Mouse (Mus musculus) cerebellum, postnatal 25 days (tissue): ENCODE data around the gene Ttpal.
"Not testable (repeated sequence)": the region's sequence is repeated elsewhere in the genome, so short reads cannot be mapped to it uniquely, and the experiment has no call there.

Experiments used
- DNase-seq, 2 experiments: peaks; one replicate each; pipeline ENCODE4 v3.0.0; 2021; ENCODE audit warnings: mixed read lengths in 2 of 2

Gene Ttpal

DNA sequence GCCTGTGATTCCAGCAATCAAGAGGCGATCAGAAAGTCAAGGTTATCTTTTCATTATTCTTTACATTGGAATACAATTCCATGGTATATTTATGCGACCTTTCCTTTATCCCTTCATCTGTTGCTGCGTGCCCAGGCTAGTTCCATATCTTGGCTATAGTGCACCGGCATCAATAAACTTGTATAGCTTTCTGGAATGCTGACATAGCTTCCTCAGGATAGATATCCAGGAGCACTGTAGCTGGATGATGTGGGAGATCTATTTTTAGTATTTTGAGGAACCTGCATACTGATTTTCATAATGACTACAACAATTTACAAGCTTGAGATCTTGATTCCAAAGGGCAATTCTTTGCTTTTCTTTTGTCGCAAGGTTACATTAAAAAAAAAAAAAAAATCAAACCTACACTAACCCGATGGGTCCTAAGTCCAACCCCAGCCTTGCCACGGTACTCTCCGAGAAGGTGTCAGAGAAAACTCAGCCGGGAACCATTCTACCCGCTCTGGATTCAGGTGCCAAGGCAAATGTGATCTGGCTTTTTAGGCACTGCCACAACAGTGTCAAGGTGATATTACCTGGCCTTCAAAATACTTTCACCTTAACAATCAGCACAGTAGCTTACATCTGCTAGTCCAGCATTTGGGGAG is 8.4 kb upstream of the Ttpal start:
- no peak for DNase-seq

DNA sequence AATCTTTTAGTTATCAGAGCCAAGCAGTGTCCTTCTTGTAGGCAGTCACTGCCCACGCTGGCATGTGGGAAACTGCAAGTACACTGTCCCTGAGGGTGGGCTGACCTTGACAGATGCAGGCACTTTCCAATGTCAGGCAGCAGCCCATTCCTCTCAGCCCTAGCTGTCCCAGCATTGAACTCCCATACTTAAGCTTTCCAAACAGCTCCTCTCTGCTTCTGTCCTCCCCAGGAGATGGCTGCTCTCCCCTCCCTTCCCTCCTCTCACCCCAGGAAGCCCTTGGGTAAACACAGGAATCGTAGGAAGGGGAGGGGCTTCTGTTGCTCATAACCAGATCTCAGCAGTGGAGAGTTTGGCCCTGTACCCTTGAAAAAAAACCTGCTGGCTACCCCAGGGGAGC is 7.0 kb upstream of the Ttpal start:
- DNase-seq = no peak

DNA sequence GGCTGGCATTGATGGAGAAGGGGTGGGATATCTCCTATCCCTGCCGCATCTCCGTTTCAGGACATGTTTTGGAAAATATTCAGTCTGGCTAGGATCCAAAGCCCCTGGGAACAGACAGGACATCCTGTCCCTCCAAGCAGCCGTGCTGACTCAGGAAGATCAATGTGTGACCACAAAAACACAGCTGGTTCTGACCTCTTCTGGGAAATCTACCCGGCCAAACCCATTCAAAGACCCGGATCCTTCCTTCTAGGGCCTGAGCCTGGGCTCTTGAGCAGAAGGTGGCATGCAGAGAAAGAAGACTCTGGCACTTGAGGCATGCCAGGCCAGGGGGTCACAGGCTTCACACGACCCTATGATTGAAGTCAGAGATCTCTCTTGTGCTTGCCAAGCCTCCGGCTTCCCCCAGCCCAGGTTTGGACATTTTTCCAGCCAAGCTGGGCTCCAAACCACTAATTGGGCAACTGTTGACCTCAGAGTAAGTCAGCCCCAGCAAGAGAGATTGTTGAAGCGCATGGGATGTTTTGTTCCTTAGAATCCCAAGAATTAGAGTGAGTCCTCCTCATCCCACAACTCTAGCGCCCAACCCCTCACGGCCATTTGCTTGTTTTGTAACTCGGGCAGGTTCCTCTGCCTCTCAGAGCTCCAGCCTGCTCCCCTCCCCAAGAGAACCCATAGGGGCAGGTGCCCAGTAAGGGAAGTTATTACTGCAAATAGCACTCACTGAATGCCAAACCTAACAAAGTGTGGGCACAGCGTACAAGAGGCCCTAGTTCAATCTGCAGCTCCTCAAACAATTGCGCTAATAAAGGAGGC is 5.8 kb upstream of the Ttpal start:
- no peak for DNase-seq

DNA sequence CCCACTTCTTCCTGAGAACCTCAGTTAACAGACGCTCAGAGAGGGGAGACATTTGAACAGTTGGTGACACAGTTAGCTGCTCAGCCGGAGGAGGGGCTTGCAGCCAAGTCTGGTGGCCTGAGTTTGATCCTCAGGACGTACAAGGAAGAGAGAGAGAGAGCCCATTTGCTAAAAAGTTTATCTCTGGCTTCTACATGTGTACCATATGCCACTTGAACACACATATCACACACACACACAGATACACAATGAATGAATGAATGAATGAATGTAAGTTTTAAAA is 5.3 kb upstream of the Ttpal start:
- DNase-seq = peak in 1 of 2 experiments; percentile 37

DNA sequence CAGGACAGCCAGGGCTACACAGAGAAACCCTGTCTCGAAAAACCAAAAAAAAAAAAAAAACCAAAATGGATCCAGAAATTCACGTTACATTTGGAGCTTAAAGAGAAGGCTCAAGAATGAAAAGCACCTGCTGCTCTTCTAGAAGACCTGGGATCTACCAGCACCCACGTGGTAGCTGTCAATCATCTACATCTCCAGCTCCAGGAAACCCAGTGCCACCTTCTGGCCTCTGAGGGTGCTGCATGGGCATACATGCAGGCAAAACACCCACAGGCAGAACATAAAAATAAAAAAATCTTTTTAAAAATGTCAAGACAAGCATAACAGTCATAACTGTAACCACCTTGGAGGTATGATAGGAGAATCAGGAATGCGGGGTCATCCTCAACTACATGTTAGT is 4.5 kb upstream of the Ttpal start:
- peak in 1 of 2 experiments; percentile 53 for DNase-seq

DNA sequence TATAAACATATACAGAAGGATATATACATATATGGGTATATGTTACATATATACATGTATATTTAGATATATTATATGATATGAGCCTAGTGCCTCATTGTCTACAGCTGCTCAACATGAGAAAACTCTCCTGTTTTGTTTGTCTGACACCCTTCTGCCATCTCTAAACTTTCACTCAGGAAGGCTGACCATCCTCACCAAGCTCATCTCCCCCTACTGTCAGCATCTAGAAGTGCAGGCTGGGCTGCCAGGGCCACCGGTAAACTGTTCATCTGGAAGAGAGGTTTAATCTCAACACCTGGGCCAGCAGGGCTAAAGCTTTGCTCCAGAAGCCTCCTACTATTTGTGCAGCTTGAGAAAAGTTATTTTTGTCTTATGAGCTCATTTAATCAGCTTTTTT is 2.9 kb upstream of the Ttpal start:
- DNase-seq = peak; percentile 77 to 86

DNA sequence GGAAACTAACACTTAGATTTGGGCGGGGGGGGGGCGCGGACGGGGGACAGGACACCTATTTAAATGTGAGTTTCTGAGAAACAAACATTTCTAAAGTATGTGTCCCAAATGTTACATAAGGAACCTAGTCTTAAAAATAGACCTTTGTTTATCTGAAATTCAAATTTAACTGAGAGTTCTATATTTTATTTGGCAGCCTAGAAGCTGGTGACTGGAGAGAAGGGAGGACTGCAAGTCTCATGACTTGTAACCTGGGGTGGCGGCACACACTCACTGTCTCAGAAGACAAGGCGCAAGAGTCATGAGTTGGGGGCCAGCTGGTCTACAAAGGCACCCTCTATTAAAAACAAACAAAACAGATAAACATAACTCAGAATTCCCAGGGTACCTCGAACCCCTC is 1.0 kb upstream of the Ttpal start:
- DNase-seq = no peak

DNA sequence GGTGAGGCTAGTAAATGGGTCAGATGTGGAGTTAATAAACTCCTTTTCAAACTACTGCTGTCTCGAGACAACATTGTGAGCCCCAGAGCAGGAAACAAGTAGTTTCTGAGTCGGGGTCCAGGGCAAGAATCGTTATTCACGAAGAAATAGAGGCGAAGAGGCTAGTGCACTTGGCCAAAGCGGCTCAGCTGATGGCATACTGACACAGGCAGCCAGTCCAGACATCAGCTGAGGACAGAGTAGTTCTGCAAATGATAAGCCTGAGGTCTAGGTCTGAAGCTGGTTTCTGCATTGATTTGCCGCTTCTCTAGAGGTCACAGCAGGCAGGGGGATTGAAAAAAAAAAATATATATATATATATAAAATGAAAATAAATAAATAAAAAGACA is 408 bp upstream of the Ttpal start:
- DNase-seq = peak in 1 of 2 experiments; percentile 40

DNA sequence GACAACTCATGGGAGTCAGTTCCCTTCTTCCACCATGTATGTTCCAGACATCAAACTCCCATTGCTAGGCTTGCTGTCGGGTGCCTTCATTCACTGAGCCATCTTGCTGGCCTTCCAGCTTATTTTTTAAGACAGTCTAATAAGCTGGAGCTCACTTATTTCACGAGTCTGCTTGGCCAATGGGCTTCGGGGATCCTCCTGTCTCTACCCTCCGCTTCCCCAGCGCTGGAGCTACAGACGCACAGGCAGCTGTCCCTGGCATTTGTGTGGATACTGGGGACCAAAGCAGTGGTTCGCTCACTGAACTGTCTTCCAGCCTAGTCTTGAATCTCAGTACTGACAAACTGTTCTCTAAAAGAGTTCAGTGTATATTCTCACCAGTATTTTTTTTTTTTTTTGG is 4.0 kb downstream of the Ttpal start:
- DNase-seq = no peak

DNA sequence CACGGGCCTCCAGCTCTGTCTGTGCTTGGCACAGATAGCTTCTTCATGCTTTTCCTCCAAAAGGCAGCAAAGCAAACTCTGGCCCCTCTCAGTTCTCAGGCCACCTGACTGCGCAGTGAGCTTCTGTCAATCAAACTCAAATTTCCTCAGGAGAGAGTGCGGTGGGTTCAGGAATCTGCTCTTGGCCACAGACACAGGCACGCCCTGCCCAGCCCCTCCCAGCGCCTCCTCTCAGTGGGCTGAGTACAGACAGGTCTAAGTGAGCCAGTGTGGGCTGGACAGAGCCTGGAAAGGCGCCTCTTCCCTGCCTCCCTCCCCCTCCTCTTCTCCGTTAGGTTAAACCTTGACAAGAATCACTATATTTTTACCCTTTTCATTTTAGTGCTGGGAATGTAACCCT is 5.9 kb downstream of the Ttpal start:
- DNase-seq = no peak

DNA sequence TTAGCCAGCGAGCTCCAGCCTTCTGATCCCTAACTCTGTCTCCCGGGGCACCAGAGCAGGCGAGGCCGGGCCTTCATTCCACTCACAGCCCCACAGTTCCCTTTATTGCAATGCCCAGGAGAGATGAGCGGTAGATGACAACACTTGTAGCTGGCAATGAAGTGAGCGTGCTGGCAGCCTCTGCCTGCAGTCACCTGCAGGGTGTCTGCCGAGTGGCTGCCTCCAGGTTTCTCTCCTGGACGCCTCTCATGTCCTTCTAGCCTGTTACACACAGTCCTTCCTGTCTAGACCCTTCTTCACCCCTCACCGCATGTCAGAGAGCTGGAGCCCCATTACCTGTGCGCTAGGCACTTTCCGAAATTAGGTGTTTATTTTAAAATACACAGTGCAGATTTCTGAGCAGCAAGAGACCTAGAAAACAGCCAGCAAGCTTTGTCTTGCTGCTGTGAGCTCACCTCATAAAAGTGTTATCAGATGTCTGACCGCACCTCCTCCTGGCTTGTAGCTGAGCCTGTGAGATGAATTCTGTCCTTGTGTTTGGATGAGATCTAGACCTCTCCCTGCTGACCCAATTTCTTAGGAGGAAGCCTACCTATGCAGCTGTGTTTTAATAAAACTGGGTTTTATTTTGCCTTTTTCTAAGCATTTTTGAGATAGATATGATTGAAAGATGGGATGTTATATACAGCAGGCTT is 7.3 kb downstream of the Ttpal start:
- peak; percentile 55 to 67 for DNase-seq

DNA sequence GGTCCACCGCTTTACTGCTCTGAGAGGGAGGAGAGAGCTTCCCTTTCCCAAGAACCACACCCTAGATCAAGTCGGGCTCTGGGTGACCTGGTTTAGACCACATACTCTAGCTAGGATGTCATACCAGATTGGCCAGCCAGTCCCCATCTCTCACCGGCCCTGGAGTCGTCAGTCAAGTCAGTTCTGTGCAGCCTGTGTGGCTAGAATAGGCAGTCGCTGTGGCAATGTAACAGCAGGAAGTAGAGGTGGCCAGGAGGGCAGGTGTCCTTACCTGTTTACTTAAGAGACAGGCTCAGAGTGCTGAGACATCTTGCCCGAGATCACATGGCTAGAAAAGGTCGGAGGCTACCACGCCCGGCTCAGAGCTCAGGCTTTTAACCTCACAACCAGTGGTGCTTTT is 9.1 kb downstream of the Ttpal start:
- DNase-seq = no peak

DNA sequence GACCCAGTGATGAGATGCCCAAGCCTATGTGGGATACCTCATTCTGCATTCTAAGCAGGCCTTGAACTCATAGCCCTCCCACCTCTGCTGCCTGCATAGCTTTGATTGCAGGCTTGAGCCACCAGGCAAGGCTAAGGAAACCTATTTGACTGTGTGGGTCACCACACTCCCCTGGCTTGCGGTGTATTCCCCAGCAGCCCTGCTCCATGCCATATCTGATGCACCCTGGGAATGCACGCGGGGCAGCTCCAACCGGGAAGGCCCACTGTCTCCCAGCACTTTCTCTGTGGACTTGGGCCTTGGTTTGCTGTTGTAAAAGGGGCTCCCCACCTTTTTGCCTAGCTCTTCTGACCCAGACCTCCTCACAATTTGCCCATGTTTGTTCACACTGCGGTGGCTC is 11.1 kb downstream of the Ttpal start:
- DNase-seq = no peak

DNA sequence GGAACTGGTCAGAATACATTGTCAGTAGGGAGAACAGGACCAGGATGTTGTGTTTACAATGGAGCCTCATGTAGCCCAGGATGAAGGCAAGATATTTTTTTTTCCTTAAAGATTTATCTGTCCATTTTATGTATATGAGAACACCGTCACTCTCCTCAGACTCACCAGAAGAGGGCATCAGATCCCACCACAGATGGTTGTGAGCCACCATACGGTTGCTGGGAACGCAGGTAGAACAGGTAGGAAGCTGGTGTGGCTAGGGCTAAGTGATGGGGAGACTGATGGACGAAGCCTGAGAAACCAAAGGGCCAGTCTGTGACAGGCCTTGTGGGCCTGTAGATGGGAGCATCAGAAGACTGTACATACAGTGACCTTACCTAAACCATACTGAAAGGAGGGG is 11.9 kb downstream of the Ttpal start:
- no peak for DNase-seq

DNA sequence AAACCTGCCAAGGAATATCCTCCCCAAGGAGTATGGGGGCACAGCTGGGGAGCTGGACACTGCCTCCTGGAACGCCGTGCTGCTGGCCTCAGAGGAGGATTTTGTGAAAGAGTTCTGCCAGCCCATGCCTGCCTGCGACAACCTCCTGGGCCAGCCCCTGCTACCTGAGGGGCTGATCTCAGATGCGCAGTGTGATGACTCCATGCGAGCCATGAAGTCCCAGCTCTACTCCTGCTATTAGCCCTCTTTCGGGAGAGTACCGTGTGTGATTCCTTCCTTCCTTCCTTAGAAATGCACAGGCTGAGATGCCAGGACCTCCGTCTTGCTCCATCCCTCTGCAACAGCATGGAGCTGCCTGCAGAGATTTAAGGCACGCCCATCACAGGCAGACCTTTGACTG is 13.3 kb downstream of the Ttpal start:
- no peak for DNase-seq

DNA sequence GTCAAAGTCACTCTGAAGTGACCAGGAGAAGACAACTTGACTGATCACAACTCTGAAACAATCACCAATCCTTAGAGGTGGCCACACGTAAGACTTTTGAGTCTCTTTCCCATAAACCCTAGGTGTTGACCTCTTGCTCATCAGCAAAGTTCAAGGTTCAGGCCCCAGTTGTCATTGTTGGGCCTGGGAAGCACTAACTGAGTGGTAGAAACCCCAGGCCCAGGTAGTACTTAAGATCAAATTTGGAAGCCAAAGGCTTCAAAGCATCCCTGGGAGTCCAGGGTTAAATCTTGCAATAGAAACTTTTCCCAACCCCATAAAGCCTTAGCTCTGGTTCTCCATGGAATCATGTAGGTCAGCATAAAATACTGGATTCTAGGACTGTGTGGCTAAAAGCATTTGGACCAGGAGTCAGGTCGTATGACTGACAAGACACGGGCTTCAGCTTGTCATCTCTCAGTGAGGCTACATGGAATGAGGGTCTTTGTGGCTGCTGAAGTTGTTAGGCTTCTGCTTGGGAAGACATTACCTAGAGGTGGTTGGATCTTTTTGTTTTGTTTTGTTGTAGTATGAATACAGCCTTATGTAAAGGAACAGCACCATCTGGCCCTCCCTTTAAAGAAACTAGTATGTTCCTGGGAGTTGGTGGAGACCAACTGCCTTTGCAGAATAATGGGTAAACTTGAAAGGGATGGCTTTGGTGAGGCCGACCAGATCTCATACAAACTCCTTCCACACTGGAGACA is 14.0 kb downstream of the Ttpal start:
- DNase-seq = no peak

DNA sequence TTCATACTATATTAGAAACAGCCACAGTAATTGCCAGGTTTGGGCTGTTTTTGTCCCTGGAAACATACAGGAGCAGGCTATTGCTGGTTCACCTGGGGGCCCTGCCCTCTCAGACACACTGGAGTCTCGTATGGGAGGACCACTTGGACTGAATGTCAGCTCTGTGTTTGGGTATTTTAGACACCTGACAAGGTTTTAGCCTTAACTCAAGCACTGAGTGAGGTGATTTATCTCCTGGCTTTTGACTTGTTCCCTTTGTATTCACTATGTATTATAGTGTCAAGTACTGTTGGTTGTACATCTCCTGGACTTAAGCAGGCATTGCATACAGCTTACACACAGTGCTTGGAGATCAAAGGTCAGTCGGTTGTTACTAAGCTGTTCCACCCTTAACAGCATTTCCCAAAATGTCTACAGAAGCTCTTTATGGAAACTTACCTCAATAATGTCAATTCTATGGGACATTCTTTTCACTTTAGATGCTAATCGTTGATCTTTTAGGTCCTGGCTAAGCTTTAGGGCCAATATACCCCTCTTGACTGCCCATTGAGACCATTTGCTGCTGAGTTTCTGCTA is 14.6 kb downstream of the Ttpal start:
- DNase-seq = no peak

DNA sequence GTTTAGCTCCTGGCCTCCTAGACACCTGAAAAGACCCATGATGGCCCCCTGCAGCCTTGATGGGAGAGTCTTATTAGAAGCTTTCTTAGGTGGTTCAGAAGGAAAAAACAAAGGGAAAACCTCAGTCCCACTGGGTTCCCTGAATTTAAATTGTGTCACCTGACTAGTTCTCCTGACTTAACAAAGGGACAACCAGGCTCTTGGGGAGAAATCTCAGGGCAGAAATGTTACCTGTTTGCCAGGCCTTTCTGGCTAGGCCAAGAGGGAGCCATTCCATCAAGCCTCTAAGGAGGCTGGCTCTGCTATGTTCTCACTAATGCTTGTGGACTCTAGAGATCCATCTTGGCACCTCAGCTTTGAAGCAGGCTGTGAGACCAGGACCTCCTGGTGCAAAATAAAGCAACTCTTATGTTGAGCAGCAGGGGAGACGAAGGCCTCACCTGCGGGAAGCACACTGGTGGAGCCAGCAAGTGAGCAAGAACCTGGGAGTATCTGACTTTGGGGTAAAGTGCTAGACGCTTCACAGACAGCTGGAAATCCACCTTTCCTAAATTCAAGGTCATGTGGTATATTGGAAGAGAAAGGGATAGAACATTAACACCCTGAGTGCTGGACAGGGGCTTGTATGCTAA is 15.2 kb downstream of the Ttpal start:
- no peak for DNase-seq

DNA sequence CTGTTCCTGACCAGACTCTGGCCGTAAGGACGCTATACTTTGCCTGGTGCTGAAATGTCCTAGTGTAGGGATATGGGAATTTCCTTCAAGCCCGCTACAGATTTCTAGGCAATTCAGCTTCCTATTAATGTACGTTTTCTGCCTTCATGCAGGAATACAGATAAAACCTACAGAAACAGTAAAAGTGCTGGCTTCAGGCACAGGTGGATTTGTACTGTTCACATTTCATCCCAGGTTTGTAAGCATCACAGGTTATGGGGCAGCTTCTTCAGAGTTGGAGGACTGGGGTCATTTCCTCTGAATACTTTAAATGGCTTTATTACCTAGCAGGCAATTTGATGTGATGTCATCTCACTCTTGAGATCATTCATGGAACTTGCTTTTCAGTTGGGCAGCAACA is 15.8 kb downstream of the Ttpal start:
- DNase-seq = no peak

DNA sequence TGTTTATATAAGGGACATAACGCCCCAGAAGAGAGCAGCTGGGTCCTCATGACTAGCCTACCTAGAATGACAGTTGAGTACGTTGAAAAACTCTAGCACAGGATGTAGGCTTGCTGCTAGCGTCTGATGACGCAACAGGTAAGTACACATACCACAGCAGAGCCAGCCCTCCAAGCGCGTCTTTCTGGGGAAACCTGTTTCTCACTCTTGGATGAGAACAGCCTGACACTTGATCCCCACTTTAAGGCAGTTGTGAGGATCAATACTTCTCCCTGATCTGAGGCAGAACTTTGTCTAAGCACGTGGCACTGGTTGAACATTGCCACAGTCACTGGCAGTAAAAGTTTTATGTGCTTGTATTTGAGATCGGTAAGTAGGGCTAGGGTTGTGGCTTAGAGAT is 18.3 kb downstream of the Ttpal start:
- no peak for DNase-seq

DNA sequence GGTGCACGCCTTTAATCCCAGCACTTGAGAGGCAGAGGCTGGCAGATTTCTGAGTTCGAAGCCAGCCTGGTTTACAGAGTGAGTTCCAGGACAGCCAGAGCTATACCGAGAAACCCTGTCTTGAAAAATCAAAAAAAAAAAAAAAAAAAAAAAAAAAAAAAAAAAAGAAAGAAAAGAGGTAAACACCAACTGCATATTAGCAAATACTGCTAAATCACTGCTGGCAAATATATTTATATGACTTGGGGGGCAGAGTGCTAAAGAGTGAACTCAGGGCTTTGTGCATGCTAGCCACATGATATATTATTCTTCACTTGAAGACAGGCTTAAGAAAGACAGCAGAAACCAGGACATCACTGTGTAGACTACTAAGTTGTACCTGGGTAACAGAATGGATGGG is 19.3 kb downstream of the Ttpal start:
- not testable (repeated sequence) for DNase-seq

DNA sequence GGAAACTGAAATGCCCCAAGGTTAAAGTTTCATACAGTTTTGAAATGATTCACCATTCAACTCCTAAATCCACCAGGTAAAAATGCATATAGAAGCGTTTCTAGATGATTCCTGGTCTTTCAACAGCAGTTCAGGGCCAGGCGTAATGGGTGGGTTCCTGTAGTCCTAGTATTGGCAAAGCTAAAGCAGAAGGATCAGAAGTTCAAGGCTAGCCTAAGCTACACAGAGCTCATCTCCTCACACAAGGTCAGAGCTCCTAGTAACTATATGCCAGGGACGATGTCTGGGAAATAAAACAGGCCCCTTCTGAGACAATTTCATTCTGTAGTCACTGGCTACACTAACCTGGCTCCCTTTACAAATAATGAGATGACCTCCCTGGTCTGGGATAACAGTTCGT is 29.1 kb downstream of the Ttpal start:
- no peak for DNase-seq

DNA sequence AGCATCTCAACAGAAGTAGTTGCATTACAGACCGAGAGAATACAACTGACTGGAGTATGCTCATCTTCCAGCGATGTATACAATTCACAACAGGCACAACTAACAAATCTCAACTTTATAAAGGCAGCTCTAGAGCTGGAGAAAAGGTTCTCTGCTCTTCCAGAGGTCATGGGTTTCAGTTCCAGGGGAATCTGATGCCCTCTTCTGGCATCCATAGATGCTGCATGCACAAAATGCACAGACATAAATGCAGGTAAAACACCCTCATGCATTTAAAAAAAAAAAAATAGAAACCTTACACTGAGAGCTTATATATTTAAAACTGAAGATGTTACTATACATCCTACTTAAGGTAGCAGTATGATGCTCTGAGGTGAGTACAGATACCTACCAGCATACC is 29.6 kb downstream of the Ttpal start:
- no peak for DNase-seq
